Mouse (Mus musculus): ENCODE results near the gene Edf1. TPM values are rescaled to one million over a fixed set of nuclear protein-coding genes. Genes with fewer than 3 reads are reported as not detected.

The Edf1 gene
- polyA plus RNA-seq, 1 experiment from 2014 or later = 319 TPM

- WGBS = 91% methylated on average over 4 of the region's 4 CpGs
- H3K4me3 ChIP-seq (ENCODE audit: control insufficient read depth in 1 of 2, insufficient read depth in 1 of 2, low read depth in 1 of 2, low read length in 2 of 2) = no peak overlapping the region
- H3K4me2 ChIP-seq (ENCODE audit: low read length) = no peak overlapping the region
- no peak overlapping the region for H3K9ac ChIP-seq (ENCODE audit: low read length)
- ATAC-seq (ENCODE audit: insufficient number of reproducible peaks, insufficient read depth, low FRiP score, low read depth) = no peak
- no peaks in the 10 kb centered on the region for H3K9me3 ChIP-seq (ENCODE audit: control insufficient read depth, low read length)
- peaks cover 20 to 24% of the 10 kb centered on the region in 2 experiments for H3K4me1 ChIP-seq (ENCODE audit: control insufficient read depth in 2 of 2, insufficient read depth in 2 of 2, low read length in 2 of 2)
- H3K27me3 ChIP-seq (ENCODE audit: control insufficient read depth, insufficient read depth, low read length) = peaks cover 15% of the 10 kb centered on the region
- H3K27ac ChIP-seq (replicated peaks in 1 of 2; ENCODE audit: control insufficient read depth in 1 of 2, insufficient read depth in 1 of 2, low read depth in 2 of 2, low read length in 2 of 2) = no peak overlapping the region
- peaks cover 68% of the 10 kb centered on the region for H3K36me3 ChIP-seq (ENCODE audit: control insufficient read depth, insufficient read depth, low read length)
Measured at GRCm38 (mm10) chr2:25584856-25585255, 27.2 kb downstream of the Edf1 start.

- ATAC-seq (ENCODE audit: insufficient number of reproducible peaks, insufficient read depth, low FRiP score, low read depth) = no peak
- Histone ChIP-seq H3K4me2 (ENCODE audit: low read length) (no peak overlapping the region), H3K4me1 (ENCODE audit: control insufficient read depth in 2 of 2, insufficient read depth in 2 of 2, low read length in 2 of 2) (peaks cover 20 to 24% of the 10 kb centered on the region in 2 experiments), H3K36me3 (ENCODE audit: control insufficient read depth, insufficient read depth, low read length) (peaks cover 76% of the 10 kb centered on the region), H3K9ac (ENCODE audit: low read length) (no peak overlapping the region), H3K4me3 (ENCODE audit: control insufficient read depth in 1 of 2, insufficient read depth in 1 of 2, low read depth in 1 of 2, low read length in 2 of 2) (no peak overlapping the region), H3K27me3 (ENCODE audit: control insufficient read depth, insufficient read depth, low read length) (peaks cover 8% of the 10 kb centered on the region), H3K9me3 (ENCODE audit: control insufficient read depth, low read length) (no peaks in the 10 kb centered on the region), H3K27ac (replicated peaks in 1 of 2; ENCODE audit: control insufficient read depth in 1 of 2, insufficient read depth in 1 of 2, low read depth in 2 of 2, low read length in 2 of 2) (no peak overlapping the region)
- WGBS = 78% methylated on average over 3 of the region's 3 CpGs
Measured at GRCm38 (mm10) chr2:25585601-25586000, 28.0 kb downstream of the Edf1 start.

- WGBS = 87% methylated on average over 8 of the region's 8 CpGs
- H3K9ac ChIP-seq (ENCODE audit: low read length) = no peak overlapping the region
- no peaks in the 10 kb centered on the region for H3K9me3 ChIP-seq (ENCODE audit: control insufficient read depth, low read length)
- no peak overlapping the region for H3K27ac ChIP-seq (replicated peaks in 1 of 2; ENCODE audit: control insufficient read depth in 1 of 2, insufficient read depth in 1 of 2, low read depth in 2 of 2, low read length in 2 of 2)
- H3K27me3 ChIP-seq (ENCODE audit: control insufficient read depth, insufficient read depth, low read length) = no peaks in the 10 kb centered on the region
- peaks cover 93% of the 10 kb centered on the region for H3K36me3 ChIP-seq (ENCODE audit: control insufficient read depth, insufficient read depth, low read length)
- peaks cover 12 to 14% of the 10 kb centered on the region in 2 experiments for H3K4me1 ChIP-seq (ENCODE audit: control insufficient read depth in 2 of 2, insufficient read depth in 2 of 2, low read length in 2 of 2)
- no peak overlapping the region for H3K4me2 ChIP-seq (ENCODE audit: low read length)
- no peak overlapping the region for H3K4me3 ChIP-seq (ENCODE audit: control insufficient read depth in 1 of 2, insufficient read depth in 1 of 2, low read depth in 1 of 2, low read length in 2 of 2)
- ATAC-seq (ENCODE audit: insufficient number of reproducible peaks, insufficient read depth, low FRiP score, low read depth) = no peak
Measured at GRCm38 (mm10) chr2:25587290-25587689, 29.6 kb downstream of the Edf1 start.

- no peak overlapping the region for H3K4me3 ChIP-seq (ENCODE audit: control insufficient read depth in 1 of 2, insufficient read depth in 1 of 2, low read depth in 1 of 2, low read length in 2 of 2)
- no peaks in the 10 kb centered on the region for H3K27me3 ChIP-seq (ENCODE audit: control insufficient read depth, insufficient read depth, low read length)
- H3K9me3 ChIP-seq (ENCODE audit: control insufficient read depth, low read length) = no peaks in the 10 kb centered on the region
- ATAC-seq (ENCODE audit: insufficient number of reproducible peaks, insufficient read depth, low FRiP score, low read depth) = no peak
- no peak overlapping the region for H3K9ac ChIP-seq (ENCODE audit: low read length)
- peaks cover 96% of the 10 kb centered on the region for H3K36me3 ChIP-seq (ENCODE audit: control insufficient read depth, insufficient read depth, low read length)
- 83% methylated on average over 8 of the region's 8 CpGs for WGBS
- H3K27ac ChIP-seq (replicated peaks in 1 of 2; ENCODE audit: control insufficient read depth in 1 of 2, insufficient read depth in 1 of 2, low read depth in 2 of 2, low read length in 2 of 2) = no peak overlapping the region
- peaks cover 8 to 10% of the 10 kb centered on the region in 2 experiments for H3K4me1 ChIP-seq (ENCODE audit: control insufficient read depth in 2 of 2, insufficient read depth in 2 of 2, low read length in 2 of 2)
- H3K4me2 ChIP-seq (ENCODE audit: low read length) = no peak overlapping the region
Measured at GRCm38 (mm10) chr2:25588227-25588907, 30.7 kb downstream of the Edf1 start.

- Histone ChIP-seq H3K36me3 (ENCODE audit: control insufficient read depth, insufficient read depth, low read length) (peaks cover 92% of the 10 kb centered on the region), H3K27me3 (ENCODE audit: control insufficient read depth, insufficient read depth, low read length) (no peaks in the 10 kb centered on the region), H3K9me3 (ENCODE audit: control insufficient read depth, low read length) (no peaks in the 10 kb centered on the region), H3K4me1 (ENCODE audit: control insufficient read depth in 2 of 2, insufficient read depth in 2 of 2, low read length in 2 of 2) (peaks cover 4 to 10% of the 10 kb centered on the region in 2 experiments), H3K9ac (ENCODE audit: low read length) (no peak overlapping the region), H3K27ac (replicated peaks in 1 of 2; ENCODE audit: control insufficient read depth in 1 of 2, insufficient read depth in 1 of 2, low read depth in 2 of 2, low read length in 2 of 2) (no peak overlapping the region), H3K4me2 (ENCODE audit: low read length) (no peak overlapping the region), H3K4me3 (ENCODE audit: control insufficient read depth in 1 of 2, insufficient read depth in 1 of 2, low read depth in 1 of 2, low read length in 2 of 2) (no peak overlapping the region)
- WGBS = 86% methylated on average over 2 of the region's 2 CpGs
- no peak for ATAC-seq (ENCODE audit: insufficient number of reproducible peaks, insufficient read depth, low FRiP score, low read depth)
Measured at GRCm38 (mm10) chr2:25591863-25592262, 34.2 kb downstream of the Edf1 start.

- Histone ChIP-seq H3K9me3 (ENCODE audit: control insufficient read depth, low read length) (no peaks in the 10 kb centered on the region), H3K4me1 (ENCODE audit: control insufficient read depth in 2 of 2, insufficient read depth in 2 of 2, low read length in 2 of 2) (peaks cover 4 to 10% of the 10 kb centered on the region in 2 experiments; a peak in 2 of 4 replicates), H3K27me3 (ENCODE audit: control insufficient read depth, insufficient read depth, low read length) (no peaks in the 10 kb centered on the region), H3K4me2 (ENCODE audit: low read length) (no peak overlapping the region), H3K27ac (replicated peaks in 1 of 2; ENCODE audit: control insufficient read depth in 1 of 2, insufficient read depth in 1 of 2, low read depth in 2 of 2, low read length in 2 of 2) (no peak overlapping the region), H3K4me3 (ENCODE audit: control insufficient read depth in 1 of 2, insufficient read depth in 1 of 2, low read depth in 1 of 2, low read length in 2 of 2) (no peak overlapping the region), H3K36me3 (ENCODE audit: control insufficient read depth, insufficient read depth, low read length) (peaks cover 96% of the 10 kb centered on the region), H3K9ac (ENCODE audit: low read length) (no peak overlapping the region)
- no peak for ATAC-seq (ENCODE audit: insufficient number of reproducible peaks, insufficient read depth, low FRiP score, low read depth)
- 94% methylated on average over 5 of the region's 5 CpGs for WGBS
Measured at GRCm38 (mm10) chr2:25596765-25597510, 39.3 kb downstream of the Edf1 start.

GRCm38 (mm10) chr2:25598749-25599148 lies 41.1 kb downstream of the Edf1 start:
- Histone ChIP-seq H3K27ac (replicated peaks in 1 of 2; ENCODE audit: control insufficient read depth in 1 of 2, insufficient read depth in 1 of 2, low read depth in 2 of 2, low read length in 2 of 2) (no peak overlapping the region), H3K36me3 (ENCODE audit: control insufficient read depth, insufficient read depth, low read length) (peaks cover 96% of the 10 kb centered on the region), H3K9ac (ENCODE audit: low read length) (no peak overlapping the region), H3K9me3 (ENCODE audit: control insufficient read depth, low read length) (no peaks in the 10 kb centered on the region), H3K4me3 (ENCODE audit: control insufficient read depth in 1 of 2, insufficient read depth in 1 of 2, low read depth in 1 of 2, low read length in 2 of 2) (no peak overlapping the region), H3K4me2 (ENCODE audit: low read length) (no peak overlapping the region), H3K27me3 (ENCODE audit: control insufficient read depth, insufficient read depth, low read length) (no peaks in the 10 kb centered on the region), H3K4me1 (ENCODE audit: control insufficient read depth in 2 of 2, insufficient read depth in 2 of 2, low read length in 2 of 2) (peaks cover 4 to 10% of the 10 kb centered on the region in 2 experiments; a peak in 2 of 4 replicates)
- 83% methylated on average over 1 of the region's 1 CpGs for WGBS
- no peak for ATAC-seq (ENCODE audit: insufficient number of reproducible peaks, insufficient read depth, low FRiP score, low read depth)

Data from heart, embryonic 14.5 days (tissue).